Mouse (Mus musculus) cortical plate, adult 2 months (tissue): Measurements from ENCODE around the gene Tcta. TPM values are rescaled to one million over a fixed set of nuclear protein-coding genes. Genes with fewer than 3 reads are reported as not detected.

ENCODE experiments used
- H3K27ac ChIP-seq: fragments of 200-500 bp; 2 replicates; pipeline ENCODE4 v1.5.1; 2012; ENCODE audit warnings: low read length, control low read depth, inconsistent platforms; ENCODE audit not compliant: insufficient read depth
- H3K4me1 ChIP-seq: fragments of 200-500 bp; 2 replicates; pipeline ENCODE4 v1.6.1; 2011; ENCODE audit warnings: low read length; ENCODE audit not compliant: control insufficient read depth, insufficient read depth
- H3K4me3 ChIP-seq: fragments of 200-500 bp; 2 replicates; pipeline ENCODE4 v1.5.1; 2011; ENCODE audit warnings: mild to moderate bottlenecking, low read length, control low read depth; ENCODE audit not compliant: insufficient read depth
- CTCF ChIP-seq: fragments of 200-500 bp; IDR thresholded peaks from 2 replicates; pipeline ENCODE4 v1.5.1; 2011; ENCODE audit warnings: mild to moderate bottlenecking, control low read depth, low read length; ENCODE audit not compliant: insufficient read depth; ENCODE audit errors: extremely low read depth
- POLR2A ChIP-seq: fragments of 200-500 bp; IDR thresholded peaks from 2 replicates; pipeline ENCODE4 v1.6.1; 2011; ENCODE audit warnings: mild to moderate bottlenecking, low read length, control low read depth; ENCODE audit not compliant: insufficient read depth; ENCODE audit errors: extremely low read depth
- polyA plus RNA-seq: library from polyadenylated mRNA; depleted of rRNA; stranded (reverse); fragments of >200 nt; gene quantifications from 2 replicates; pipeline ENCODE4 v1.2.3, GENCODE M21; 2012; rRNA removed

Gene Tcta
- 53.0 and 55.6 TPM in 2 replicates for polyA plus RNA-seq

- Histone ChIP-seq H3K4me3 (peak within 1 kb of the TSS; percentile 70), H3K4me1 (peaks cover 3% of the 10 kb centered on the region; the same call in 1 of the 2 replicates), H3K27ac (peak within 1 kb of the TSS; percentile 96)
- TF ChIP-seq CTCF (no peak), POLR2A (peak; percentile 98)
These were observed at the start of gene Tcta, which contains the start of gene Rhoa for GRCm38 (mm10) chr9:108305629-108306520. TSS of gene Tcta (minus strand) at chr9:108306160. TSS of gene Rhoa (plus strand) at chr9:108306129.

DNA sequence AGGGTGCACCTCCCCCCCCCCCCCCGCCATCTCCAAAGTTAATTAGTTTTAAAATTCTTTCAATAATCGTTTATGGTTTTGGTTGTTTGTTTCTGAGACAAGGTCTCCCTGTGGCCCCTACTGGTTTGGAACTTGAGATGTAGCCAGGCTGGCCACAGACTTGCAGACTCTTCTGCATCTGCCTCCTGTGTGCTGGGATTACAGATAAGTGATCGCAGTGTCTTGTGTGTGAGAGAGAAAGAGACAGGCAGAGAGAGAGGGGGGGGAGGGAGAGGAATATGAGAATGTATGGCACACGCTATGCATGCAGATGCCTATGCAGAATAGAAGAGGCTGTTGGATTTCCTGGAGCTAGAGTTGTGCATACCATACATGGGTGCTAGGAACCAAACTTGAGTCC lies 43.8 kb upstream of the Tcta start:
- Histone ChIP-seq H3K27ac (no peak overlapping the region), H3K4me3 (no peak overlapping the region), H3K4me1 (peaks cover 7% of the 10 kb centered on the region; the same call in 1 of the 2 replicates)
- TF ChIP-seq CTCF = no peak
- TF ChIP-seq POLR2A = no peak

GRCm38 (mm10) chr9:108348290-108348680 lies 42.3 kb upstream of the Tcta start:
- Histone ChIP-seq H3K4me1 (peaks cover 7% of the 10 kb centered on the region; the same call in 1 of the 2 replicates), H3K4me3 (peak overlapping the region; percentile 77), H3K27ac (no peak overlapping the region)
- TF ChIP-seq CTCF = no peak
- TF ChIP-seq POLR2A = no peak

DNA sequence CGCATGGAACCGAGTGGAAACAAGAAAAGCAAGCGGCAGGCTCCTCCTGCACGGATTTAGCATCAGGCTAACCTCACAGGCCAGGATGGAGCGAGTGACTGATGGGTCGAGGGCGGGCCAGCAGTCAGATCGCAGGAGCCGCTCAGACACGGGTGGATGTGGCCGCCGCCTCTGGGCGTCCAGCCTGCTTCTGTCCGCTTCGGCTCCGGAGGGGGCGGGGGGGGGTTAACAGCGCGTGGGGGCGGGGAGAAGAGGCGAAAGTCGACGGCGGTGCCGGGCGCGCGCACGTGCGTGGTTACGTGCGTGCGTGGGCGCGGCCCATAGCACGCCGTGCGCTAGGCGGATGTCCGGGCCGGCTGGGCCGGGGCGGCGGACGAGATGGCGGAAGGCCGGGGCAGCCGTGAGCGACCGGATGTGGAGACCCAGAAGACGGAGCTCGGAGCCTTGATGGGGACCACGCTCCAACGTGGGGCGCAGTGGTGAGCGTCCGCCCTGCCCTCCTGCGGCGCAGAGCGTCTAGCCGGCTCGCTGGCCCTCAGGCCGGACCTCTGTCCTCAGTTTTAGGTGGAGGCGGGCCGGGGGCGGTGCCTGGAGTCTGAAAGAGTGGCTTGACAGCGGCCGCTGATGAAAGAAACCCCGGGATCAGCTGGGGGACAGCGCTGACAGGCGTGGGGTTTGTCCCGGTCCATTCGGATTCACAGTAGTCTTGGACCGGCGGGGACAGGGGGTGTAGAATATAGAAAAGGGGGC lies 41.8 kb upstream of the Tcta start, which contains the start of gene Usp4:
Gene Usp4 (plus strand): TSS at position 314 of the 750 bp plus-strand sequence.
- Histone ChIP-seq H3K27ac (peak within 1 kb of the TSS; percentile 97), H3K4me1 (peaks cover 7% of the 10 kb centered on the region; the same call in 1 of the 2 replicates), H3K4me3 (peak within 1 kb of the TSS; percentile 77)
- TF ChIP-seq CTCF = no peak
- peak; percentile 60; the same call in 1 of the 2 replicates for TF ChIP-seq POLR2A

DNA sequence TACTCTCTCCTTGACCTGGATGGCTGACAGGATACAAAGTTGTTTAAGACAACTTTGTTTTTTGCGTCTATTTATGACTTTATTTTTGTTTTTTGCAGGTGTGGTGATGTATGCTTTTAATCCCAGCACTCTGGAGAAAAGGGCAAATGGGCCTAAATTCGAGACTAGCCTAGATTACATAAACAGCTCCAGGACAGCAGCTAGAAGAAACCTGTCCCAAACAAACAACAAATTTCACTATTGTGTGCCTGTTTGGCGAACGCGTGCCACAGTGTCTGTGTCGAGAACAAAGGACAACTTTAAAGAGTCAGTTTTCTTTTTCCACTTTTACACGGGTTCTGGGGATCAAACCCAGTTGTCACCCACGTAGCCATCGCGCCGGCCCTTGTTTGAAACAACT lies 41.1 kb upstream of the Tcta start:
- H3K4me3 ChIP-seq = peak overlapping the region; percentile 77

GRCm38 (mm10) chr9:108344471-108344870 lies 38.5 kb upstream of the Tcta start:
- Histone ChIP-seq H3K4me1 (peaks cover 11% of the 10 kb centered on the region), H3K4me3 (no peak overlapping the region), H3K27ac (no peak overlapping the region)
- TF ChIP-seq CTCF (no peak), POLR2A (no peak)

More for the DNA sequence above, 41.1 kb upstream of the Tcta start:
- no peak for TF ChIP-seq CTCF
- no peak for TF ChIP-seq POLR2A
- Histone ChIP-seq H3K27ac (peak overlapping the region; percentile 97), H3K4me1 (peaks cover 7% of the 10 kb centered on the region; the same call in 1 of the 2 replicates)

DNA sequence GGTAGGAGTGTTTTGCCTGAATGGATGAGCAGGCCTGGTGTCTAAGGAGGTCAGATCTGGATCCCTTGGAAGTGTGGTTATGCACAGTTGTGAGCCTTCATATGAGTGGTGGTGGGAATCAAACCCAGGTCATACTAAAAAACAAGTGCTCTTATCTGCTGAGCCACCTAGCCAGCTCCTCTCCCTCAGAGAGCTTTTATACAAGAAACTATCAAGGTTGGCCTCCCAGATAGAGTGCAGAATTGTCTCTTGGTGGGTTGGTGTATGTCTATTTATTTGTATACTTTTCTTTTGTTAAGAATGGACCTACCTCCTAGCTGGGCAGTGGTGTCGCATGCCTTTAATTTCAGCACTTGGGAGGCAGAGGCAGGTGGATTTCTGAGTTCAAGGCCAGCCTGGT lies 37.9 kb upstream of the Tcta start:
- Histone ChIP-seq H3K4me1 (peaks cover 11% of the 10 kb centered on the region), H3K4me3 (no peak overlapping the region), H3K27ac (no peak overlapping the region)
- TF ChIP-seq CTCF (no peak), POLR2A (no peak)

GRCm38 (mm10) chr9:108343331-108343730 lies 37.4 kb upstream of the Tcta start:
- TF ChIP-seq POLR2A (no peak), CTCF (no peak)
- Histone ChIP-seq H3K4me1 (peaks cover 7% of the 10 kb centered on the region), H3K4me3 (no peak overlapping the region), H3K27ac (0 out of 2 replicates have a peak overlapping the region, but pooled peaks have one; percentile 32)

GRCm38 (mm10) chr9:108342301-108342831 lies 36.4 kb upstream of the Tcta start:
- Histone ChIP-seq H3K27ac (peak overlapping the region; percentile 48), H3K4me1 (peaks cover 7% of the 10 kb centered on the region), H3K4me3 (no peak overlapping the region)
- no peak for TF ChIP-seq CTCF
- no peak for TF ChIP-seq POLR2A
